Mouse (Mus musculus): ENCODE measurements at regions not wholly inside any gene's neighbourhood (a gene's known extent, or its start where the extent isn't known, plus 50 kb on each side); places are given as distances from the start of the nearest gene placed in this dataset.

GRCm38 (mm10) chr3:136611682-136612081 is 58.2 kb upstream of the Ppp3ca start:
- peaks cover 28% of the 10 kb centered on the region for H3K4me1 ChIP-seq
- H3K9me3 ChIP-seq = no peaks in the 10 kb centered on the region
- H3K27me3 ChIP-seq (replicated peaks) = no peaks in the 10 kb centered on the region
- TF ChIP-seq FLI1 (IDR thresholded peaks at IDR 0.05; ENCODE audit: low read length) (no peak), GATA1 (IDR thresholded peaks at IDR 0.05; ENCODE audit: borderline replicate concordance, low read length) (no peak)
- no peaks in the 10 kb centered on the region for H3K36me3 ChIP-seq (replicated peaks; ENCODE audit: low read length)
- H3K4me3 ChIP-seq (replicated peaks) = peak overlapping the region; percentile 69

- TF ChIP-seq GATA1 (IDR thresholded peaks at IDR 0.05; ENCODE audit: borderline replicate concordance, low read length) (no peak), FLI1 (IDR thresholded peaks at IDR 0.05; ENCODE audit: low read length) (no peak)
- peaks cover 28% of the 10 kb centered on the region for H3K4me1 ChIP-seq
- H3K9me3 ChIP-seq = no peaks in the 10 kb centered on the region
- H3K4me3 ChIP-seq (replicated peaks) = no peak overlapping the region
- H3K27me3 ChIP-seq (replicated peaks) = no peaks in the 10 kb centered on the region
- H3K36me3 ChIP-seq (replicated peaks; ENCODE audit: low read length) = no peaks in the 10 kb centered on the region
Observed at GRCm38 (mm10) chr3:136610556-136610924, 59.4 kb upstream of the Ppp3ca start.

GRCm38 (mm10) chr3:136609855-136610555 is 59.9 kb upstream of the Ppp3ca start:
- Histone ChIP-seq H3K36me3 (replicated peaks; ENCODE audit: low read length) (no peaks in the 10 kb centered on the region), H3K9me3 (no peaks in the 10 kb centered on the region), H3K4me3 (replicated peaks) (no peak overlapping the region), H3K4me1 (peaks cover 28% of the 10 kb centered on the region), H3K27me3 (replicated peaks) (no peaks in the 10 kb centered on the region)
- TF ChIP-seq GATA1 (IDR thresholded peaks at IDR 0.05; ENCODE audit: borderline replicate concordance, low read length) (no peak), FLI1 (IDR thresholded peaks at IDR 0.05; ENCODE audit: low read length) (no peak)

- H3K4me1 ChIP-seq = no peaks in the 10 kb centered on the region
- no peak overlapping the region for H3K4me3 ChIP-seq (replicated peaks)
- H3K36me3 ChIP-seq (replicated peaks; ENCODE audit: low read length) = no peaks in the 10 kb centered on the region
- no peaks in the 10 kb centered on the region for H3K9me3 ChIP-seq
- H3K27me3 ChIP-seq (replicated peaks) = no peaks in the 10 kb centered on the region
- no peak for TF ChIP-seq FLI1 (IDR thresholded peaks at IDR 0.05; ENCODE audit: low read length)
- TF ChIP-seq GATA1 (IDR thresholded peaks at IDR 0.05; ENCODE audit: borderline replicate concordance, low read length) = no peak
Observed at GRCm38 (mm10) chr3:136601706-136602105, 68.2 kb upstream of the Ppp3ca start.

GRCm38 (mm10) chr3:136583937-136584336 is 86.0 kb upstream of the Ppp3ca start:
- no peaks in the 10 kb centered on the region for H3K36me3 ChIP-seq (replicated peaks; ENCODE audit: low read length)
- no peaks in the 10 kb centered on the region for H3K27me3 ChIP-seq (replicated peaks)
- H3K9me3 ChIP-seq = no peaks in the 10 kb centered on the region
- TF ChIP-seq FLI1 (IDR thresholded peaks at IDR 0.05; ENCODE audit: low read length) = no peak
- TF ChIP-seq GATA1 (IDR thresholded peaks at IDR 0.05; ENCODE audit: borderline replicate concordance, low read length) = no peak
- H3K4me1 ChIP-seq = no peaks in the 10 kb centered on the region
- no peak overlapping the region for H3K4me3 ChIP-seq (replicated peaks)

- no peak for TF ChIP-seq FLI1 (IDR thresholded peaks at IDR 0.05; ENCODE audit: low read length)
- no peak for TF ChIP-seq GATA1 (IDR thresholded peaks at IDR 0.05; ENCODE audit: borderline replicate concordance, low read length)
- H3K27me3 ChIP-seq (replicated peaks) = no peaks in the 10 kb centered on the region
- H3K4me1 ChIP-seq = no peaks in the 10 kb centered on the region
- no peak overlapping the region for H3K4me3 ChIP-seq (replicated peaks)
- H3K36me3 ChIP-seq (replicated peaks; ENCODE audit: low read length) = no peaks in the 10 kb centered on the region
- H3K9me3 ChIP-seq = no peaks in the 10 kb centered on the region
Observed at GRCm38 (mm10) chr3:136578016-136578415, 91.9 kb upstream of the Ppp3ca start.

- Histone ChIP-seq H3K9me3 (no peaks in the 10 kb centered on the region), H3K36me3 (replicated peaks; ENCODE audit: low read length) (no peaks in the 10 kb centered on the region), H3K27me3 (replicated peaks) (no peaks in the 10 kb centered on the region), H3K4me3 (replicated peaks) (no peak overlapping the region), H3K4me1 (peaks cover 8% of the 10 kb centered on the region)
- TF ChIP-seq GATA1 (IDR thresholded peaks at IDR 0.05; ENCODE audit: borderline replicate concordance, low read length) (no peak), FLI1 (IDR thresholded peaks at IDR 0.05; ENCODE audit: low read length) (no peak)
Observed at GRCm38 (mm10) chr3:136570517-136570916, 99.4 kb upstream of the Ppp3ca start.

- Histone ChIP-seq H3K4me1 (no peaks in the 10 kb centered on the region), H3K4me3 (replicated peaks) (no peak overlapping the region), H3K9me3 (no peaks in the 10 kb centered on the region), H3K27me3 (replicated peaks) (peaks cover 2% of the 10 kb centered on the region), H3K36me3 (replicated peaks; ENCODE audit: low read length) (no peaks in the 10 kb centered on the region)
- TF ChIP-seq FLI1 (IDR thresholded peaks at IDR 0.05; ENCODE audit: low read length) (no peak), GATA1 (IDR thresholded peaks at IDR 0.05; ENCODE audit: borderline replicate concordance, low read length) (no peak)
Observed at GRCm38 (mm10) chr3:136556488-136556887, 113.4 kb upstream of the Ppp3ca start.

GRCm38 (mm10) chr3:136549471-136549870 is 120.5 kb upstream of the Ppp3ca start:
- Histone ChIP-seq H3K36me3 (replicated peaks; ENCODE audit: low read length) (no peaks in the 10 kb centered on the region), H3K27me3 (replicated peaks) (peaks cover 2% of the 10 kb centered on the region), H3K9me3 (no peaks in the 10 kb centered on the region), H3K4me3 (replicated peaks) (no peak overlapping the region), H3K4me1 (no peaks in the 10 kb centered on the region)
- no peak for TF ChIP-seq GATA1 (IDR thresholded peaks at IDR 0.05; ENCODE audit: borderline replicate concordance, low read length)
- TF ChIP-seq FLI1 (IDR thresholded peaks at IDR 0.05; ENCODE audit: low read length) = no peak

GRCm38 (mm10) chr3:136531604-136532003 is 138.3 kb upstream of the Ppp3ca start:
- Histone ChIP-seq H3K36me3 (replicated peaks; ENCODE audit: low read length) (no peaks in the 10 kb centered on the region), H3K4me3 (replicated peaks) (no peak overlapping the region), H3K9me3 (no peaks in the 10 kb centered on the region), H3K4me1 (no peaks in the 10 kb centered on the region), H3K27me3 (replicated peaks) (no peaks in the 10 kb centered on the region)
- no peak for TF ChIP-seq GATA1 (IDR thresholded peaks at IDR 0.05; ENCODE audit: borderline replicate concordance, low read length)
- no peak for TF ChIP-seq FLI1 (IDR thresholded peaks at IDR 0.05; ENCODE audit: low read length)

Measured in megakaryocyte, embryonic 14.5 days (primary cell).